Mouse (Mus musculus) stomach, embryonic 15.5 days (tissue): ENCODE data around the gene Srm. TPM values are rescaled to one million over a fixed set of nuclear protein-coding genes. Genes with fewer than 3 reads are reported as not detected.

Experiments
- ATAC-seq: fragments of 200-750 bp; cut with Nextera tagmentation; 2 replicates; pipeline ENCODE4 v1.8.0; 2017; ENCODE audit warnings: low read depth, moderate number of reproducible peaks, moderate TSS enrichment; ENCODE audit not compliant: insufficient read depth, low FRiP score
- H3K27ac ChIP-seq: fragments of 300-500 bp; sonication (generic); 2 replicates; pipeline ENCODE4 v1.5.1; 2015; ENCODE audit warnings: mild to moderate bottlenecking, inconsistent platforms
- H3K27me3 ChIP-seq: fragments of 300-500 bp; sonication (generic); replicated peaks from 2 replicates; pipeline ENCODE4 v1.6.1; 2015; ENCODE audit warnings: inconsistent platforms
- H3K36me3 ChIP-seq: fragments of 300-500 bp; sonication (generic); 2 replicates; pipeline ENCODE4 v1.6.1; 2015; ENCODE audit warnings: inconsistent platforms
- H3K4me1 ChIP-seq: fragments of 300-500 bp; sonication (generic); 2 replicates; pipeline ENCODE4 v1.6.1; 2015; ENCODE audit warnings: inconsistent platforms
- H3K4me2 ChIP-seq: fragments of 300-500 bp; sonication (generic); 2 replicates; pipeline ENCODE4 v1.6.1; 2015; ENCODE audit warnings: mild to moderate bottlenecking, inconsistent platforms
- H3K4me3 ChIP-seq: fragments of 300-500 bp; sonication (generic); replicated peaks from 2 replicates; pipeline ENCODE4 v1.5.1; 2015; ENCODE audit warnings: inconsistent platforms
- H3K9ac ChIP-seq: fragments of 300-500 bp; sonication (generic); 2 replicates; pipeline ENCODE4 v1.6.1; 2015; ENCODE audit warnings: inconsistent platforms
- H3K9me3 ChIP-seq: fragments of 300-500 bp; sonication (generic); 2 replicates; pipeline ENCODE4 v1.6.1; 2016; ENCODE audit warnings: inconsistent platforms
- WGBS: fragments of 180-500 bp; shearing (Covaris S2); methylation state at CpG from one replicate; pipeline ENCODE4 v1.1.7; 2015; 5-methylcytosine and 5-hydroxymethylcytosine counted together
- polyA plus RNA-seq: library from polyadenylated mRNA; unstranded; fragments of >200 nt; fragmentation: Nextera tagmentation; extraction: Ambion mirVana; gene quantifications from 2 replicates; pipeline ENCODE4 v1.2.1, GENCODE M21; 2015

Gene Srm
- polyA plus RNA-seq, 1 experiment from 2014 or later = 222 TPM

GRCm38 (mm10) chr4:148622485-148622884 lies 31.2 kb downstream of the Srm start:
- no peak overlapping the region for H3K27ac ChIP-seq
- H3K4me1 ChIP-seq = peaks cover 18% of the 10 kb centered on the region
- no peak for ATAC-seq
- peaks cover 55% of the 10 kb centered on the region for H3K36me3 ChIP-seq
- 89% methylated on average over 4 of the region's 4 CpGs for WGBS
- no peak overlapping the region for H3K9ac ChIP-seq
- no peaks in the 10 kb centered on the region for H3K9me3 ChIP-seq
- H3K4me2 ChIP-seq = no peak overlapping the region
- H3K4me3 ChIP-seq = no peak overlapping the region
- no peaks in the 10 kb centered on the region for H3K27me3 ChIP-seq

GRCm38 (mm10) chr4:148623609-148624008 lies 32.3 kb downstream of the Srm start:
- H3K4me2 ChIP-seq = no peak overlapping the region
- H3K4me3 ChIP-seq = no peak overlapping the region
- 82% methylated on average over 4 of the region's 4 CpGs for WGBS
- H3K4me1 ChIP-seq = peaks cover 18% of the 10 kb centered on the region
- H3K36me3 ChIP-seq = peaks cover 50% of the 10 kb centered on the region
- no peaks in the 10 kb centered on the region for H3K27me3 ChIP-seq
- H3K27ac ChIP-seq = no peak overlapping the region
- no peaks in the 10 kb centered on the region for H3K9me3 ChIP-seq
- H3K9ac ChIP-seq = no peak overlapping the region
- ATAC-seq = no peak

DNA sequence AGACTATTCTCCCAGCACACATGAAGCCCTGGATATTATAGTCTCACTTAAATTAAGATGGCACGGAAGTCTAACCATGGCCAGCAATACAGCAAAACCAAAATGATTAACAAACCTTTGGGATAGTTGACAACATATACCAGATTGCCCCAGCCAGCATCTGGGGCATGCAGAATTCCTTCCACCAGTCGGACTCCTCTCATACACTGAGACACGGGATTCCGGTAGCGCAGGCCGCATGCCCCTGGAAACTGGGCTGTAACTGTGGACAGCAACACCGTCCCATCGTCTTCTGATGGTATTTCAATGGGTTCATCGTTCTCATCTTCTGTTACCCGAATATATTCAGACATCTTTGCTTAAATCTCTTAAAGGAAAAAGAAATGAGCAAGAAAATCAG lies 33.7 kb downstream of the Srm start:
- Histone ChIP-seq H3K4me3 (peak overlapping the region; percentile 72; the same call in 1 of the 2 replicates), H3K9ac (no peak overlapping the region), H3K4me2 (peak overlapping the region; percentile 63), H3K27me3 (no peaks in the 10 kb centered on the region), H3K36me3 (peaks cover 36% of the 10 kb centered on the region), H3K4me1 (peaks cover 18% of the 10 kb centered on the region), H3K9me3 (no peaks in the 10 kb centered on the region), H3K27ac (no peak overlapping the region)
- WGBS = 78% methylated on average over 10 of the region's 10 CpGs
- ATAC-seq = no peak

- ATAC-seq = peak; percentile 54
- H3K36me3 ChIP-seq = peaks cover 30% of the 10 kb centered on the region
- H3K9ac ChIP-seq = peak overlapping the region; percentile 80
- peaks cover 18% of the 10 kb centered on the region for H3K4me1 ChIP-seq
- H3K27me3 ChIP-seq = no peaks in the 10 kb centered on the region
- peak overlapping the region; percentile 72 for H3K4me3 ChIP-seq
- H3K9me3 ChIP-seq = no peaks in the 10 kb centered on the region
- H3K27ac ChIP-seq = peak overlapping the region; percentile 88
- WGBS = under 1% methylated on average over 57 of the region's 57 CpGs
- peak overlapping the region; percentile 63 for H3K4me2 ChIP-seq
These were observed 34.7 kb downstream of the Srm start for GRCm38 (mm10) chr4:148625756-148626622.

DNA sequence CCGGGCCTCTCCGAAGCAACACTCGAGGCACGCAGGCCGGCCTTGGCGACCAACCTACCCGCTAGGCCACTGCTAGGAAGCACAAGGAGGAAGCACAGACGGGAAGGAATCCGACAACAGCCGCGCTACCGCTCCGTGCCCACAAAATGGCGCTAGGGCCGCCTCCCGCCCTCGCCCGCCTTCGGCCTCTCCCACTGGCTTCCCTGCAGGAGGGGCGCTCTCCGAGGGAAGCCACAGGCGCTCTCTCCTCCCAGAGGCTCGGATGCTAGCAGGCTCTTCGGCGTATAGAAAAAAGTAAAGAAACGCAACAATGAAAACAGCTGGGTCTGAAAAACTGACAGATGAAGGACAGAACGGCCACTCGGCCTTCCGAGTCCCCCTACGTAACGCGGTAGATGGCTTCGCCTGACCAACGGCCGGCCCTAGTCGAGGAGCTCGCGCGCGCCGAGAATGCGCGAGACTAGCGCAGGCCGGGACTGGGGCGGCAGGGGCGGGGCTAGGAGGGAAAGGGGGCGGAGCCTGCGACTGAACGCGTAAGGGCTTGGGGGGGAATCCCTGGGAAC lies 35.4 kb downstream of the Srm start, which contains the start of gene Tardbp:
Gene Tardbp (minus strand): TSS at position 397 of the 563 bp plus-strand sequence.
- peak within 1 kb of the TSS; percentile 72 for H3K4me3 ChIP-seq
- peak; percentile 94 for ATAC-seq
- peak within 1 kb of the TSS; percentile 88 for H3K27ac ChIP-seq
- peak within 1 kb of the TSS; percentile 63 for H3K4me2 ChIP-seq
- no peaks in the 10 kb centered on the region for H3K27me3 ChIP-seq
- under 1% methylated on average over 51 of the region's 51 CpGs for WGBS
- no peaks in the 10 kb centered on the region for H3K9me3 ChIP-seq
- H3K4me1 ChIP-seq = peaks cover 15% of the 10 kb centered on the region
- H3K36me3 ChIP-seq = peaks cover 24% of the 10 kb centered on the region
- H3K9ac ChIP-seq = peak within 1 kb of the TSS; percentile 80

DNA sequence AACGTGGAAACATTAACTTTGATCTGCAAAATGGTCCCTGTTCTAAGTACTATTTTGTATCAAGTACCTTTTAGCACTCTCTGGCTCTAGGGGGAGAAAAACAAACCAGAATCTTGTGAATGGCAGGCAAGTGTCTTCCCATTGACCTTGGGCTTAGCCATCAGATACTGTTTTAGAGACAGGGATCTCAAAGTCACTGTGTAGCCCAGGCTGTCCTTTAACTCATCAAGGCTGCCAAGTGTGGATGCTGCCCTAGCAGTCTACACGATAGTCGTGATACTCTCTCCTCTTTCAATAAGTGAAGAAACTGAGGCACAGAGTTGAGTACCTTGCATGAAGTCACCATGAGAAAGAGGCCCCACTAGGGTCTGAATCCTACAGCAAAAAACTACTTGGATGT lies 35.9 kb downstream of the Srm start:
- WGBS = 60% methylated on average over 3 of the region's 3 CpGs
- peak overlapping the region; percentile 72 for H3K4me3 ChIP-seq
- H3K4me1 ChIP-seq = peaks cover 15% of the 10 kb centered on the region
- H3K9me3 ChIP-seq = no peaks in the 10 kb centered on the region
- no peak overlapping the region for H3K27ac ChIP-seq
- peaks cover 20% of the 10 kb centered on the region; the same call in 1 of the 2 replicates for H3K36me3 ChIP-seq
- H3K9ac ChIP-seq = no peak overlapping the region
- H3K4me2 ChIP-seq = peak overlapping the region; percentile 49
- no peak for ATAC-seq
- no peaks in the 10 kb centered on the region for H3K27me3 ChIP-seq

DNA sequence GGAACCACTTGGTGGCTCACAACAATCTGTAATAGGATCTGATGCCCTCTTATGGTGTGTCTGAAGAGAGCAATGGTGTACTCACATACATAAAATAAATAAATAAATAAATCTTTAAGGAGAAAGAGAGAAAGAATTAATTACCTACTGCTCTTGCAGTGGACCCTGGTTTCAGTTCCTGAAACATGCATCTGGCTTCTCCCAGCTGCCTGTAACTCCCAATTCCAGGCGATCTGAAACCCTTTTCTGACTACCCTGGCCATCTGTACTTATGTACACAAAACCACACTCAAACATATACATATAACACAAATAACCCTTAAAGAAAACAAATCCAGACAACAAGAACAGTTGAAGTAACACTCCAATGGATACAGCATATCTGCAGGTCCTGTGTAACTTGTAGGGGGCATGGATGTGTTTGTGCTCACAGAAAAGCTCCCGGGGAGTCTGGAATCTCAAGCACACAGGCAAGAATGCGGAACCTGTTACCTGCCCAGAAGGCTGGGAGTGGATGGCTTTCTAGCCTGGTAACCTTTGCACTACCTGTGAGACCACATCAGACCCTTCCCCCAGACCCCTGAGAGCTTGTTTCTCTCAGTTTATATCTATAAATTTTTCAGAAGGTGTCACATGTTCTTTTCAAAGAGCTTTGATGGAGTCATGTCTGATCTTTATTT lies 40.9 kb downstream of the Srm start:
- WGBS = 53% methylated on average over 3 of the region's 3 CpGs
- Histone ChIP-seq H3K27me3 (no peaks in the 10 kb centered on the region), H3K4me2 (no peak overlapping the region), H3K4me1 (no peaks in the 10 kb centered on the region), H3K4me3 (no peak overlapping the region), H3K9me3 (no peaks in the 10 kb centered on the region), H3K9ac (no peak overlapping the region), H3K27ac (no peak overlapping the region), H3K36me3 (no peaks in the 10 kb centered on the region)
- no peak for ATAC-seq

GRCm38 (mm10) chr4:148633395-148634061 lies 42.2 kb downstream of the Srm start:
- no peaks in the 10 kb centered on the region for H3K27me3 ChIP-seq

GRCm38 (mm10) chr4:148635309-148635708 lies 44.0 kb downstream of the Srm start:
- Histone ChIP-seq H3K4me1 (no peaks in the 10 kb centered on the region), H3K4me3 (no peak overlapping the region), H3K9ac (no peak overlapping the region), H3K36me3 (no peaks in the 10 kb centered on the region), H3K27ac (no peak overlapping the region), H3K9me3 (no peaks in the 10 kb centered on the region), H3K4me2 (no peak overlapping the region), H3K27me3 (no peaks in the 10 kb centered on the region)
- no peak for ATAC-seq
- WGBS = 76% methylated on average over 2 of the region's 2 CpGs

More at GRCm38 (mm10) chr4:148633395-148634061, 42.2 kb downstream of the Srm start:
- Histone ChIP-seq H3K9ac (no peak overlapping the region), H3K9me3 (no peaks in the 10 kb centered on the region), H3K4me3 (no peak overlapping the region), H3K4me1 (no peaks in the 10 kb centered on the region), H3K4me2 (no peak overlapping the region), H3K36me3 (no peaks in the 10 kb centered on the region), H3K27ac (no peak overlapping the region; the same call in 1 of the 2 replicates)
- 77% methylated on average over 2 of the region's 2 CpGs for WGBS
- no peak for ATAC-seq

GRCm38 (mm10) chr4:148638302-148638701 lies 47.0 kb downstream of the Srm start:
- no peak overlapping the region for H3K9ac ChIP-seq
- no peaks in the 10 kb centered on the region for H3K27me3 ChIP-seq
- H3K4me3 ChIP-seq = no peak overlapping the region
- ATAC-seq = no peak
- H3K4me1 ChIP-seq = no peaks in the 10 kb centered on the region
- H3K4me2 ChIP-seq = no peak overlapping the region
- no peaks in the 10 kb centered on the region for H3K36me3 ChIP-seq
- 38% methylated on average over 9 of the region's 9 CpGs for WGBS
- H3K9me3 ChIP-seq = no peaks in the 10 kb centered on the region
- H3K27ac ChIP-seq = no peak overlapping the region

DNA sequence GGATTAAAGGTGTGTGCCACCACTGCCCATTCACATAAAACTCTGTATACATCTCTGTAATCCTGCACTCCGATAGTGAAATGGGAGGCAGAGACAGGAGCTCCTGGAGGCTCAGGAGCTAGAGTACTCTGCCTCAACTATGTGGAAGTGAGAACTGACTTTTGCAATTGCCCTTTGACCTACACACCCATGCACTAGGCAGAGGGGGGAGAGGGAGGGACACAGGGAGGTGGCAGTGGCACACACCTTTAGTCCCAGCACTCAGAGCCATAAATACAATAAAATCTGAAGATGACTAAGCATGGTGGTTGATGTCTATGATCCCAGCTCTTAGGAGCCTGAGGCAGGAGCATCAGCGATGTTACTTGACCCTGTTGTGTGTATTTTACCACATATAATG lies 48.2 kb downstream of the Srm start:
- peak; percentile 56; the same call in 1 of the 2 replicates for ATAC-seq
- Histone ChIP-seq H3K27ac (no peak overlapping the region), H3K27me3 (no peaks in the 10 kb centered on the region), H3K9ac (no peak overlapping the region), H3K36me3 (no peaks in the 10 kb centered on the region), H3K9me3 (no peaks in the 10 kb centered on the region), H3K4me2 (no peak overlapping the region), H3K4me1 (peaks cover 5% of the 10 kb centered on the region; the same call in 1 of the 2 replicates), H3K4me3 (no peak overlapping the region)
- WGBS = 70% methylated on average over 2 of the region's 2 CpGs
